Mouse (Mus musculus): ENCODE measurements around the gene Ttll9.

Ttll9 gene

GRCm38 (mm10) chr2:152962091-152962793 is at the start of gene Ttll9:
TSS of gene Ttll9 (plus strand) at chr2:152962485.
- DNase-seq (ENCODE audit: low read depth): peak; percentile 79

GRCm38 (mm10) chr2:152913471-152913870 is 48.8 kb upstream of the Ttll9 start:
- DNase-seq (ENCODE audit: low read depth): no peak

- peak; percentile 87 for DNase-seq (ENCODE audit: low read depth)
Measured at GRCm38 (mm10) chr2:152914310-152915120, 47.8 kb upstream of the Ttll9 start.

- no peak for DNase-seq (ENCODE audit: low read depth)
Measured at GRCm38 (mm10) chr2:152915453-152915852, 46.8 kb upstream of the Ttll9 start.

GRCm38 (mm10) chr2:152916111-152916510 is 46.2 kb upstream of the Ttll9 start:
- DNase-seq (ENCODE audit: low read depth): no peak

- no peak for DNase-seq (ENCODE audit: low read depth)
Measured at GRCm38 (mm10) chr2:152917671-152918070, 44.6 kb upstream of the Ttll9 start.

- no peak for DNase-seq (ENCODE audit: low read depth)
Measured at GRCm38 (mm10) chr2:152922376-152922775, 39.9 kb upstream of the Ttll9 start.

- DNase-seq (ENCODE audit: low read depth): no peak
Measured at GRCm38 (mm10) chr2:152923621-152924020, 38.7 kb upstream of the Ttll9 start.

GRCm38 (mm10) chr2:152924128-152924527 is 38.2 kb upstream of the Ttll9 start:
- no peak for DNase-seq (ENCODE audit: low read depth)

- DNase-seq (ENCODE audit: low read depth): no peak
Measured at GRCm38 (mm10) chr2:152924543-152924942, 37.7 kb upstream of the Ttll9 start.

GRCm38 (mm10) chr2:152925189-152925872 is 37.0 kb upstream of the Ttll9 start:
- peak; percentile 84 for DNase-seq (ENCODE audit: low read depth)

- DNase-seq (ENCODE audit: low read depth): no peak
Measured at GRCm38 (mm10) chr2:152926896-152927295, 35.4 kb upstream of the Ttll9 start.

GRCm38 (mm10) chr2:152927371-152927770 is 34.9 kb upstream of the Ttll9 start:
- peak; percentile 40 for DNase-seq (ENCODE audit: low read depth)

- peak; percentile 74 for DNase-seq (ENCODE audit: low read depth)
Measured at GRCm38 (mm10) chr2:152928219-152928987, 33.9 kb upstream of the Ttll9 start.

GRCm38 (mm10) chr2:152928988-152929370 is 33.3 kb upstream of the Ttll9 start:
- no peak for DNase-seq (ENCODE audit: low read depth)

GRCm38 (mm10) chr2:152930276-152930675 is 32.0 kb upstream of the Ttll9 start:
- peak; percentile 72 for DNase-seq (ENCODE audit: low read depth)

GRCm38 (mm10) chr2:152931456-152932160 is 30.7 kb upstream of the Ttll9 start:
- DNase-seq (ENCODE audit: low read depth): peak; percentile 86

GRCm38 (mm10) chr2:152933048-152933447 is 29.2 kb upstream of the Ttll9 start, which contains the start of gene Foxs1:
TSS of gene Foxs1 (minus strand) at chr2:152933208.
- peak; percentile 57 for DNase-seq (ENCODE audit: low read depth)

GRCm38 (mm10) chr2:152933614-152934013 is 28.7 kb upstream of the Ttll9 start:
- DNase-seq (ENCODE audit: low read depth): peak; percentile 53

- no peak for DNase-seq (ENCODE audit: low read depth)
Measured at GRCm38 (mm10) chr2:152939846-152940245, 22.4 kb upstream of the Ttll9 start.

- no peak for DNase-seq (ENCODE audit: low read depth)
Measured at GRCm38 (mm10) chr2:152941106-152941505, 21.2 kb upstream of the Ttll9 start.

Data from fibroblast of lung, adult 2 months (primary cell).